Mouse (Mus musculus) hindbrain, postnatal 0 days (tissue): ENCODE measurements around the gene Vamp3. TPM values are rescaled to one million over a fixed set of nuclear protein-coding genes. Genes with fewer than 3 reads are reported as not detected.

Experiments used
- ATAC-seq: fragments of 200-750 bp; cut with Nextera tagmentation; 2 replicates; pipeline ENCODE4 v1.8.0; 2017; ENCODE audit warnings: mild to moderate bottlenecking, moderate TSS enrichment, moderate library complexity
- DNase-seq: peaks from one replicate; pipeline ENCODE4 v3.0.0-alpha.2; 2015; ENCODE audit warnings: low spot score
- H3K27ac ChIP-seq: fragments of 300-500 bp; sonication (generic); 2 replicates; pipeline ENCODE4 v1.5.1; 2014; ENCODE audit warnings: mild to moderate bottlenecking
- H3K27me3 ChIP-seq: fragments of 300-500 bp; sonication (generic); 2 replicates; pipeline ENCODE4 v1.6.1; 2014; ENCODE audit warnings: low read length, mixed read lengths; ENCODE audit not compliant: insufficient read depth
- H3K36me3 ChIP-seq: fragments of 300-500 bp; sonication (generic); 2 replicates; pipeline ENCODE4 v1.6.1; 2014; ENCODE audit warnings: low read length, mixed read lengths; ENCODE audit not compliant: insufficient read depth
- H3K4me1 ChIP-seq: fragments of 300-500 bp; sonication (generic); 2 replicates; pipeline ENCODE4 v1.6.1; 2014; ENCODE audit warnings: antibody characterized with exemption, low read length, mixed read lengths; ENCODE audit not compliant: insufficient read depth
- H3K4me2 ChIP-seq: fragments of 300-500 bp; sonication (generic); 2 replicates; pipeline ENCODE4 v1.6.1; 2014; ENCODE audit warnings: low read depth, mild to moderate bottlenecking, low read length, moderate library complexity, mixed read lengths
- H3K4me3 ChIP-seq: fragments of 300-500 bp; sonication (generic); 2 replicates; pipeline ENCODE4 v1.5.1; 2014; ENCODE audit warnings: low read length
- H3K9ac ChIP-seq: fragments of 300-500 bp; sonication (generic); replicated peaks from 2 replicates; pipeline ENCODE4 v1.6.1; 2014; ENCODE audit warnings: mild to moderate bottlenecking, low read length, moderate library complexity, mixed read lengths
- H3K9me3 ChIP-seq: fragments of 300-500 bp; sonication (generic); 2 replicates; pipeline ENCODE4 v1.6.1; 2016; ENCODE audit warnings: low read length, mixed read lengths
- CTCF ChIP-seq: IDR thresholded peaks from 2 replicates; pipeline ENCODE4 v1.5.1; 2016; ENCODE audit warnings: antibody characterized with exemption, control low read depth, low read depth
- WGBS: fragments of 180-500 bp; shearing (Covaris S2); extraction: QIAGEN DNeasy Blood & Tissue Kit; methylation state at CpG from one replicate; pipeline ENCODE4 v1.1.7; 2014; 5-methylcytosine and 5-hydroxymethylcytosine counted together
- polyA plus RNA-seq: library from polyadenylated mRNA; unstranded; fragments of >200 nt; fragmentation: Nextera tagmentation; extraction: Ambion mirVana; gene quantifications from 2 replicates; pipeline ENCODE4 v1.2.1, GENCODE M21; 2015
- total RNA-seq: library from RNA; depleted of rRNA; stranded (reverse); fragments of >200 nt; gene quantifications from 2 replicates; pipeline ENCODE4 v1.2.3, GENCODE M21; 2014

Gene Vamp3
- total and polyA plus RNA-seq, 2 experiments from 2014 or later, result 34.2 to 56.3 TPM

- H3K9ac ChIP-seq, result no peak overlapping the region
- no peaks in the 10 kb centered on the region for H3K27me3 ChIP-seq
- no peak overlapping the region for H3K27ac ChIP-seq
- H3K9me3 ChIP-seq, result no peaks in the 10 kb centered on the region
- 76% methylated on average over 13 of the region's 13 CpGs for WGBS
- TF ChIP-seq CTCF, result no peak
- no peak overlapping the region for H3K4me2 ChIP-seq
- no peak overlapping the region for H3K4me3 ChIP-seq
- H3K4me1 ChIP-seq, result no peaks in the 10 kb centered on the region
- peak; percentile 36 for DNase-seq
- peak; percentile 80; the same call in 1 of the 2 replicates for ATAC-seq
- peaks cover 67% of the 10 kb centered on the region for H3K36me3 ChIP-seq
These were observed 24.2 kb upstream of the Vamp3 start for GRCm38 (mm10) chr4:151081977-151082376.

DNA sequence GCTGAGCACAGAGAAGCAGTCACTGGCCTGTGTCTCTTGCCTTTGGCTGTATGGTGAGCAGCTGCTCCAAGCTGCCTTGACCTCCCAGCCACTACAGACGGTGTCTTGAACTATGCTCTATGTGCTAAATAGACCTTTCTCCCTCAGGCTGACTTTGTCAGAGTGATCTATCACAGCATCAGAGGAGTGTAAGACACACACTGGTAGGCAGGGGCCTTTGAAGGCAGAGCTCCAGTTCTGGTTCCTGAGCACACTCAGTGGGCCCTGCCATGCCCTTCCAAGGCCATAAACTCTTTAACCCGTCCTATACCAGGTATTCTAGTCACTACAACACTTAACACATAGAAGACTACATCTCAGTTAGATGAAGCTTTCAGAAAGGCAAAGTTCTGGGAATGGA is 23.6 kb upstream of the Vamp3 start:
- no peak for ATAC-seq
- no peak overlapping the region for H3K4me3 ChIP-seq
- H3K4me1 ChIP-seq, result no peaks in the 10 kb centered on the region
- no peak for TF ChIP-seq CTCF
- H3K27ac ChIP-seq, result no peak overlapping the region
- H3K4me2 ChIP-seq, result no peak overlapping the region
- no peaks in the 10 kb centered on the region for H3K9me3 ChIP-seq
- H3K27me3 ChIP-seq, result no peaks in the 10 kb centered on the region
- no peak overlapping the region for H3K9ac ChIP-seq
- 76% methylated on average over 2 of the region's 2 CpGs for WGBS
- H3K36me3 ChIP-seq, result peaks cover 67% of the 10 kb centered on the region
- DNase-seq, result no peak

DNA sequence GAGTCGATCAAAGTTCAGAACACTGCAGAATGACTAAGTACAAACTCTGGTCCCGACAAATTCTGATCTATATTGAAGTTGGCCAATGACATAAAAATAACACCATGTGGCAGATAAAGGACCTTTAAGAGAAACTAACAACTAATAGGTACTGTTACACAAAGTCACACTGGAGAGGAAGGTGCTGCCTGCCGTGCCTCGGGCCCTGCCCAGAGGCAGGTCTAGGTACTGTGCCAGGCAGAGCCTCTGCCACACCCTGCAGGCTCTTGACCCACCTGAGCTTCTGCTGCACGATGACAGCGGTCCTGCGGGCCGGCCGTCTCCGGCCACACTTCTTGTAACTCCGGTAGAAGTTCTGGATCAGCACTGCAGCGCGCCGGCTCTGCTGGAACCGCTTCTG is 17.1 kb upstream of the Vamp3 start:
- 88% methylated on average over 15 of the region's 15 CpGs for WGBS

GRCm38 (mm10) chr4:151073108-151073744 is 15.5 kb upstream of the Vamp3 start:
- DNase-seq, result peak; percentile 89

More for the DNA sequence above, 17.1 kb upstream of the Vamp3 start:
- ATAC-seq (no peak), DNase-seq (no peak)
- Histone ChIP-seq H3K4me3 (no peak overlapping the region), H3K9me3 (no peaks in the 10 kb centered on the region), H3K4me1 (no peaks in the 10 kb centered on the region), H3K4me2 (no peak overlapping the region), H3K9ac (no peak overlapping the region), H3K36me3 (peaks cover 78% of the 10 kb centered on the region), H3K27me3 (no peaks in the 10 kb centered on the region), H3K27ac (no peak overlapping the region)
- no peak for TF ChIP-seq CTCF

DNA sequence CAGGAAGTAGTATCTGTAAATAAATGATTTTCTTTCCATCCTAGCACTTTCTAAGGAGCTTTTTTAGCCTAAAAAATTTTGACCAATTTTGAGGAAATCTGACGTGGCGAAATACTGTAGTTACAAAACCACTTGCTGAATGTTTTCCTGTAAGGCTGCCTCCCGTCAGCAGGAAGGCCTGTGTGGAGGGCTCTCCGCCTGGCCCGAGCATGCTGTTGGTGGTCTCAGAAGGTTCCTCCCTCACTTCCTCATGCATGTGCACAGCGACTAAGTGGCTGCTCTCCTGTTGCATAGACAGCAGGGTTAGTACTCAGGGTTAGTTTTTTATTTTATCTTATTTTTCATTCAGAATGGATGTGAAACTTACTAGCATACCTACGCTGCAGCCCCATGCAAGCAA is 13.2 kb upstream of the Vamp3 start:
- TF ChIP-seq CTCF, result no peak; the same call in 1 of the 2 replicates
- Histone ChIP-seq H3K4me1 (no peaks in the 10 kb centered on the region), H3K36me3 (peaks cover 70% of the 10 kb centered on the region), H3K4me2 (no peak overlapping the region), H3K27ac (no peak overlapping the region), H3K4me3 (no peak overlapping the region), H3K9ac (no peak overlapping the region), H3K9me3 (no peaks in the 10 kb centered on the region), H3K27me3 (no peaks in the 10 kb centered on the region)
- ATAC-seq (no peak), DNase-seq (no peak)
- whole genome bisulfite sequencing, result 87% methylated on average over 7 of the region's 7 CpGs

More at GRCm38 (mm10) chr4:151073108-151073744, 15.5 kb upstream of the Vamp3 start:
- Histone ChIP-seq H3K4me2 (no peak overlapping the region), H3K36me3 (peaks cover 74% of the 10 kb centered on the region), H3K27ac (no peak overlapping the region), H3K4me1 (no peaks in the 10 kb centered on the region), H3K9ac (no peak overlapping the region), H3K9me3 (no peaks in the 10 kb centered on the region), H3K4me3 (no peak overlapping the region), H3K27me3 (no peaks in the 10 kb centered on the region)
- 51% methylated on average over 13 of the region's 13 CpGs for WGBS
- peak; percentile 86 for ATAC-seq
- TF ChIP-seq CTCF, result peak; percentile 92

- Histone ChIP-seq H3K27ac (no peak overlapping the region), H3K9ac (no peak overlapping the region), H3K27me3 (no peaks in the 10 kb centered on the region), H3K4me3 (no peak overlapping the region), H3K9me3 (no peaks in the 10 kb centered on the region), H3K36me3 (peaks cover 54% of the 10 kb centered on the region), H3K4me2 (no peak overlapping the region), H3K4me1 (no peaks in the 10 kb centered on the region)
- no peak for ATAC-seq
- peak; percentile 50 for TF ChIP-seq CTCF
- 65% methylated on average over 4 of the region's 4 CpGs for WGBS
- DNase-seq, result no peak
These were observed 11.0 kb upstream of the Vamp3 start for GRCm38 (mm10) chr4:151068751-151069150.

DNA sequence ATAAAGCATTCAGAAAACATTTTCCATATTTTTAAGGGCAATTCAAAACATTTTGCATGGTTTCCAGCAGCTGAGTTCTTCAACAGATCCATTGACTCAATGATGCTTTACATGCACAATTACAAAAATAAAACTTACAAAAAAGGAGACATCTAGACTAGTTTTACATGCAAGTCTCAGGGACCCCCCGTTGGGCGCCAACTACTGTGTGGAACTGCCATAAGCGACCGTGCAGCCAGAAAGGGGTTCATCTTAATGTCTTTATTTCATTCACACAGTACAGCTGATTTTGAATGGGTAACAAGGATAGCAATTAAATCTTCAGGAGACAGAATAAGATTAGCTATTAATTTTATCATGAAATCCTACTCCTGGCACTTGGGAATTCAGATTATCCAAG is 1.8 kb upstream of the Vamp3 start:
- H3K27ac ChIP-seq, result no peak overlapping the region
- TF ChIP-seq CTCF, result no peak
- DNase-seq (no peak), ATAC-seq (no peak)
- H3K4me2 ChIP-seq, result no peak overlapping the region
- WGBS, result 82% methylated on average over 4 of the region's 4 CpGs
- peaks cover 8% of the 10 kb centered on the region for H3K4me1 ChIP-seq
- H3K4me3 ChIP-seq, result no peak overlapping the region
- H3K9me3 ChIP-seq, result no peaks in the 10 kb centered on the region
- no peak overlapping the region for H3K9ac ChIP-seq
- peaks cover 16% of the 10 kb centered on the region; the same call in 1 of the 2 replicates for H3K36me3 ChIP-seq
- H3K27me3 ChIP-seq, result no peaks in the 10 kb centered on the region
